Mouse (Mus musculus) E14TG2a.4 (cell line): ENCODE data around the gene Hibch.

Source experiments
- CTCF ChIP-seq: conservative IDR thresholded peaks from 2 replicates; pipeline ENCODE4 v1.5.1; 2014; ENCODE audit warnings: low read length
- NANOG ChIP-seq: IDR thresholded peaks from 2 replicates; pipeline ENCODE4 v1.6.1; 2014; ENCODE audit warnings: borderline replicate concordance, low read length, mixed read lengths
- POU5F1 ChIP-seq: IDR thresholded peaks from 2 replicates; pipeline ENCODE4 v1.6.1; 2014; ENCODE audit warnings: low read length, borderline replicate concordance

DNA sequence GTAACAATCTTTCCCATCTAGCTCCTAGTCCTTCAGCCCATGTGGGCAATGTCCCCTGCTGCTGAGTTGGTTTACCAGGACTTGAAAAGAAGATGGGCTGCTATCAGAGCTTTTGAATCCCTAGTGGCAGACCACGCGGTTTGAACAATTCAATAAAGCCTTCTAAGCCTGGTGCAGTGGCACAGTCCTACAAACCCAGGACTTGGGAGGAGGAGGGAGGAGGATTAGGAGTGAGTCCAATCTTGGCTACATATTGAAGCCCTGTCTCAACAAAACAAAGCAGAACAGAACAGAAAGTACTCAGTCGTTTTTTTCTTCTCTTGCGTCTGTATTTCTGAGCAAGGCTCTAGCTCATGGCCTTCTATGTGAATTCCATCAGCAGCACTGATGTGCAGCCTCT lies 112.0 kb downstream of the Hibch start:
- TF ChIP-seq CTCF (no peak), NANOG (no peak), POU5F1 (no peak)
